Mouse (Mus musculus) gastrocnemius, postnatal 14 days (tissue): ENCODE measurements around the gene Pla1a. TPM values are rescaled to one million over a fixed set of nuclear protein-coding genes. Genes with fewer than 3 reads are reported as not detected.
A peak's percentile ranks its signal among the peaks of the same experiment; 100 is the strongest.

Experiments
- DNase-seq: peaks from one replicate; pipeline ENCODE4 v3.0.0; 2021; ENCODE audit warnings: mixed read lengths
- intact Hi-C: fragments of 180-260 bp; cut with DNase I; formaldehyde crosslinking; loops from one replicate; pipeline ENCODE4 v1.15.1; 2025; ENCODE audit warnings: low total_unique reads
- total RNA-seq, 2 experiments: library from RNA; stranded (reverse); gene quantifications; 2 replicates each; pipeline ENCODE4 v1.2.3; 2021

Gene Pla1a
- total RNA-seq, 2 experiments from 2014 or later, result 3.8 to 4.7 TPM

GRCm38 (mm10) chr16:38358256-38358812, 74.6 kb downstream of the Pla1a start:
- DNase-seq, result no peak
- intact Hi-C loops, result no loop called here

DNA sequence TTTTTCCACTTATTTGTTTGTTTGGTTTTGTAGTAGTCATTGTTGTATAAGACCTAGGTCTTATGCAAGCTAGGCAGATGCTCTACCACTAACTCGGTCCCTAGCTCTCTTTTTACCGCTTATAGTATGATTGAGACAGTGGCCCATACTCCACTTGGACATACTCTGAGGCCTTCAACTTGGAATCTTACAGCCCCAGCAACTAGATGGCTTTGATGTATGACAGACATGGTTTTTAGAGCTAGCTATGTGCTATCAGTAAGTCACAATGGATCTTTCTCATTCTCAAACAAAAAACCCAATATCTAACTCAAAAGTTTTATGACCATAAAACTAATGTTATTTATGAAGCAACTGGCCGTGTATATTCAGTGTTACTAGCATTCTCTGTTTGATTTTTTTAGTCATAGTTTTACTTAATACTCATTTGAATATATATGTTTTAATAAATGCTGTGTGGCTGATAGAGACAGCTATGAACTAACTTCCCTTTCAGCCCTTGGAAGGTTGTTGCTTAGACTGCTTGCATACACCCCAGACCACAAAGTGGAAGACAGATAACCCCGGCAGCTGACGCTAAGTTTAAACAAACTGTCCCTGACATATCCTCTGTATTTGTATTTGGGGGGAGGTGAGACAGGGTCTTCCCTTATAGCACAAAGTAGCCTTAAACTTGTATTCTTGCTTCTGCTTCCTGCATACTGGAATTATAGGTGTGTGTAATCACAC, 78.6 kb downstream of the Pla1a start:
- intact Hi-C loops, result no loop called here
- DNase-seq, result no peak

DNA sequence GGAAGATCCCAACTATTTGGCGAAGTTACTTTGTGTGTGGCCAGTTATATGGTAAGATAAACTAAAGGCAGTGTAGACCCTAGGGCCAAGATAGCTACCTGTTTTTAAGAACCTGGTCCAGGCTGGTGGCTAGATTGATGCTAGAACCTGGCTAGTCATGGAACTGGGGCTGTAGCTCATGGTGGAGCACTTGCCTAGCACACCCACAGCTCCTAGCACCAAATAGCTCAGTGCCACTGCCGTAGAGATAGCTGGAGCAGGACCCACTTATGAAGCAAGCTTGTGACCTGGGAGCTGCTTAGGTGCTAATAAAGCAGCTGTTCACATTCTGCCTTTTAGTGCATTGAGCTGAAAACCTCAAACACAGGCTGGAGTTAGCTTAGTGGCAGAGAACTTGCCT, 79.3 kb downstream of the Pla1a start:
- intact Hi-C loops, result no loop called here
- no peak for DNase-seq

DNA sequence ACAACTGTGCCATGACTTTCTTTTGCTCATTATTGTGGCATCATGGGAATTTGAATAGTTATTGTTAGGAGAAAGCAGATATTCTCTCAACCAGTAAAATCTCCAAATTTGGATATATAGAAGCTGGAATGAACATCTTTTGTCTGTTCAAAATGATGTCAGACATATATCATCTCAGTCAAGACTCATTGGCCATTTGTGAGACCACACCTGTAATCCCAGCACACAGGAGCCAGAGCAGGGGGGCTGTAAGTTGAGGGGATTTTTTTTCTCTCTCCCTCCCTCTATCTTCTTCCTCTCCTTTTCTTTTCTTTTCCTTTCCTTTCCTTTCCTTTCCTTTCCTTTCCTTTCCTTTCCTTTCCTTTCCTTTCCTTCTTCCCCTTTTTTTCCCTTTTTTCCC, 80.1 kb downstream of the Pla1a start:
- DNase-seq, result no peak
- intact Hi-C loops, result no loop called here

GRCm38 (mm10) chr16:38352031-38352430, 80.9 kb downstream of the Pla1a start:
- intact Hi-C loops, result no loop called here
- DNase-seq, result no peak

DNA sequence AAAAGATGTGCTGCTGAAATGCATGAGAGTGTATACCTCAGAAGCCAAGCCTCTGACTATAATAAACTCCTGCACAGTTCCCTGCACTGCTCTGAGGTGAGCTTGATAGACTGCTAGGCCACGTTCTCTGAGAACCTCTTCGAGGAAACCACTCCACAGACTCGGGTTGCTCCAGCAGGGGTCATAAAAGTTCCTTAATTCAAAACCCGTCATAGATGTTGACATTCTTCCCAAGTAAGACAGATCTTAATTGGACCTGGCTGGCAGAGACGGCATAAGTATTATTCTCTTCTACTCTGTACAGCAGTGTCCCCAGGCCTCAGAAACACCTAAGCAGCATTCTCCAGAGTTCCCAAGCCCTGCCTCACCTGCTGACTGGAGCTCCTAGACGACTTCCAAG, 82.0 kb downstream of the Pla1a start:
- DNase-seq, result no peak
- intact Hi-C loops, result loop anchor here (2.0 kb wide), 1 partner anchor 20 kb away; no protein-coding TSS in a partner anchor

DNA sequence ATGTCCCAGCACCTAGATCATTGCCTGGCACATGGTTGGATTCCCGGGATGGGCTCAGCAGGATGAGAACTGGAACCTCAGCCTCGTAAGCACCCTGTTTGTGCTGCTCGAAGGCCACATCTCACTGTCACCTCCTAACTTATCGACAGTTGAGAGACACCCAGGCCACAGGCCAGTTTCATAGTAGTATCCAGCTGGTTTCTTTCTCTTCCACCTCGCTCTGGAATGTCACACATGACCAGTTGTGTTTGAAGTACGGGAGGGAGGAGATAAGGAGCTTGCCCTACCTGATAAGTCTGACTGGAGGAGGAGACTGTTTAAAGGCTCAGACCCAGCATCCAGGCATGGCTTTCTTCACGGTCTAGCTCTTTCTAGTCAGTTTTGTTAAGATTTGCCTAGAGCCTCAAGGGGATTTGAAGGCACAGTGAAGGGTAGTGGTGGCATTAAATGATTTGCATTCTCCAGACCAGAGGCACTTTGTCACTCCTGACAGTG, 82.5 kb downstream of the Pla1a start:
- no peak for DNase-seq
- intact Hi-C loops, result loop anchor here (2.0 kb wide), 1 partner anchor 20 kb away; no protein-coding TSS in a partner anchor

GRCm38 (mm10) chr16:38349881-38350280, 83.1 kb downstream of the Pla1a start:
- intact Hi-C loops, result loop anchor here (2.0 kb wide), 1 partner anchor 21 kb away; no protein-coding TSS in a partner anchor
- no peak for DNase-seq

DNA sequence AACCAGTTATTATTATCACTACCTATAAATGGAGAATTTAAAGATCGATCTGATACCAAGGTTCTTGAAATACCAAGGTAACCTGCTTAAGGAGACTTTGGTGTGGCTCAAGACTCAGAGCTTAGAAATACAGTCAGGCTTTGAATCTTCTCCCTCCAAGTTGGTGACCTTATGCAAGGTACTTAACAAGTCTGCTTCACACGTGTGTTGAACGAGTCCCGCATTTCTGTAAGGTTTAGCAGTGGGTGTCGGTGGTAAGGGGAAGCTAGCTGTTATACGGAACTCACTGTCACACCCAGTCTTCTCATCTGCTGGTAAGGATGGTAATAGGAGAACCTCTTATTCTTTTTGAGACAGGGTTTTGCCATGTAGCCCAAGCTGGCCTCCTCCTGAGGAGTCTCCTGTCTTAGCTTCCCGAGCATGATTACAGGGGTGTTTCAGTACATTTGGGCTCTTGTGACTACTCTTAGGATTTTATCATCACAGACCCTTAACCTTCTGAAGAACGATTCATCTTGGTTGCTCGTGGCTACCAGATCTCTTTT, 84.7 kb downstream of the Pla1a start:
- no peak for DNase-seq
- intact Hi-C loops, result no loop called here

DNA sequence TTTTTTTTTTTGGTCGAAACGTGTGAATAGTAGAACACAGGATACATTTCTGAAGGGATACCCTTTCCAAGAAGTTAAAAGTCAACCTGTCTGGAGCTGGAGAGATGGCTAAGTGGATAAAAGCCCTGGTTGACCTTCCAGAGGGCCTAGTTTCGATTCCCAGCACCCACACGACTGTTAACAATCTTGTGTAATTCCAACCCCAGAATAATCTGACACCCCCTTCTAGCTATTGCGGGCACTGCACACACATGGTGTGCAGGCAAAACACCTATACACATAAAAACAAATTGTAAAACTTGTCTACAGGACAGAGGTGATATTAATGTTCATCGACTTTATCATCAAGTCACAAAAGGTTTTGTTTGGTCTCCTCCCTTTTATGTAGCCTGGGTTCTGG, 85.4 kb downstream of the Pla1a start:
- intact Hi-C loops, result no loop called here
- no peak for DNase-seq

- intact Hi-C loops, result no loop called here
- DNase-seq, result peak; percentile 93
These were observed 86.2 kb downstream of the Pla1a start, which contains the start of the genes Cox17 and Gm21987 for GRCm38 (mm10) chr16:38346529-38347325. Gene Cox17, plus strand, starts transcription at chr16:38346991. Gene Gm21987, plus strand, starts transcription at chr16:38347040.

Other genes with a start within 250 kb of the Pla1a start
- gene Nr1i2, start 138.3 kb downstream of the Pla1a start, total RNA-seq, result not detected
- gene Maats1, start 91.0 kb downstream of the Pla1a start, total RNA-seq, result not detected
- gene Cox17, start 86.2 kb downstream of the Pla1a start, total RNA-seq, result 100 to 1,000 TPM; 134 to 137 TPM
- not detected for gene Gm21987, start 86.1 kb downstream of the Pla1a start, total RNA-seq
- 10 to 100 TPM; 56.1 to 66.9 TPM for gene Popdc2, start 70.9 kb downstream of the Pla1a start, total RNA-seq
- 10 to 100 TPM; 25.5 to 27.6 TPM for gene Adprh, start 19.6 kb upstream of the Pla1a start, total RNA-seq
- gene Cd80, start 22.4 kb upstream of the Pla1a start, total RNA-seq, result under 1 TPM in 1 of 2 experiments, not detected in 1; 0.12 TPM
- 10 to 100 TPM; 40.7 to 45.0 TPM for gene Timmdc1, start 89.5 kb upstream of the Pla1a start, total RNA-seq
- gene Poglut1, start 117.1 kb upstream of the Pla1a start, total RNA-seq, result 1 to 10 TPM; 8.3 to 9.0 TPM
- gene Tmem39a, start 125.6 kb upstream of the Pla1a start, total RNA-seq, result 10 to 100 TPM; 17.3 to 19.1 TPM